Mouse (Mus musculus) thymus, adult 2 months (tissue): ENCODE results near the gene Glyr1.

Source experiments
- CTCF ChIP-seq: fragments of 200-500 bp; IDR thresholded peaks from 2 replicates; pipeline ENCODE4 v1.5.1; 2012; ENCODE audit warnings: mild to moderate bottlenecking, control low read depth, low read length, moderate library complexity, borderline replicate concordance; ENCODE audit not compliant: control insufficient read depth, poor library complexity, insufficient read depth; ENCODE audit errors: extremely low read depth
- POLR2A ChIP-seq: fragments of 200-500 bp; IDR thresholded peaks from 2 replicates; pipeline ENCODE4 v1.6.1; 2012; ENCODE audit warnings: mild to moderate bottlenecking, low read length, control low read depth, moderate library complexity; ENCODE audit not compliant: control insufficient read depth, poor library complexity, insufficient read depth; ENCODE audit errors: extremely low read depth

DNA sequence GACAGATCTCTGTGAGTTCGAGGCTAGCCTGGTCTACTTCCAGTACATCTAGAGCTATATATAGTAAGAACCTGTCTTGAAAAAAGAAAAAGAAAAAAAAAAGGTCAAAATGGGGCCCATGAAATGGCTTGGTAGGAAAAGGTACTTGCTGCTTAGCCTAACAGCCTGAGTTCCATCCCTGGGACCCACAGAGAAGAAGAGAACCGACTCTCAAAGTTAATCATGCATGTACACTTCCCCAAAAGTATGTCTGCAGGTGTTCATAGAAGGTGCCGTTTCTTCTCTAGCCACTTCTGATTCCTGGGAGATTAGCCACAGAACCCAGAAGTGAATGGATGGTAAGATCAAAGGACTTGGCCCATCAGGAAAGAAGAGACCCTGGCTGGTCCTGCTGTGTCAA, 81.2 kb downstream of the Glyr1 start:
- no peak for TF ChIP-seq CTCF
- TF ChIP-seq POLR2A: no peak
